Mouse (Mus musculus): ENCODE data around the gene Rorb. TPM values are rescaled to one million over a fixed set of nuclear protein-coding genes. Genes with fewer than 3 reads are reported as not detected.

Gene Rorb
- total RNA-seq (2015) (not detected in 2 replicates), total RNA-seq (2017) (not detected in 2 replicates)

DNA sequence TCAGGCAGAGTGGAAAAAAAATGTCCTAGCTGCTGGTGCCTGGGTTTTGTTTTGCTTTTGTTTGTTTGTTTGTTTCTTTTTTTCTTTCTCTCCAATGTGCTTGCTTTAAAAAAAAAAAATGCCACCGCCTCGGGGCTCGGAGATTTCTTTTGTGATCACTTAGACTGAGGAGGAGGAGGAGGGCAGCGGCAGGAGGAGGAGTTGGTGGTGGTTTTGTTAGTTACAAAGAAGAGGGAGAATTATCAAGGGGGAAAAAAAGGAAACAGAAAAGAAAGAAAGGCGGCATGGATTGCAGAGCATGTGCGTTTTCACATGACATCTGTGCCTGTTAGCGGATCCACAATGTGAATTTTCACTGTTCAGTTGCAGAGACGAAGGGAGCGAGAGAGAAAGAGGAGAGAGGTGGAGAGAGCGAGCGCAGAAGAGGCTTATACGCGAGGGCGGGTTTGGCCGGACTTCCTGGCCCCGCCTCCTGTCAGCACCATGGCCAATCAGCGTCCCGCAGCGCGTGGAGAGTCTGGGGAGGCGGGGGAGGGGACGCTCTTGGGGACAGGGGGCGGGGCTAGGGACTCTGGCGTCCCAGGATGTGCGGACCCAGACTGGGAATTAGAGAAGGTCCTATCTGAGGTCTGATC lies at the start of gene Rorb:
TSS of gene Rorb (minus strand) at position 404 of the 635 bp plus-strand sequence.
- no peak for ATAC-seq (ENCODE audit: poor library complexity, severe bottlenecking)

DNA sequence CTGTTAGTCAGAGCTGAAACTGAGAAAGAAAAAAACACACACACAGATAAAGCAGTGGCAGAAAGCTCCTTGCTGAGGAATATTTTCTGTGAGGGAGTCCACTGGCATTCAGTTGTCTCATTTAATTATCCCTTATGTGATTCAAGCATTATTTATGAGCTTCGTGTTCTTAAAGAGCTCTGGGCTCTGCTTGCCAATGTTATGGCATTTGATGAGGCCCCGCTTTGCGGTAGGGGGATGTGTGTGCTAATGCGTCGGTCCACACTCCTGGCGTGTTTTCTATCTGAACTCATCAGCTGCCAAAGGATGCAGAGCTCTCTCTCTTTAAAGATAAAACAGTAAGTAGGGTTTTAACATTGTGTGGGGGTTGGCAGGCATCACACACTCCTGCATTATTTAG lies 37.9 kb upstream of the Rorb start:
- ATAC-seq (ENCODE audit: poor library complexity, severe bottlenecking), result no peak

DNA sequence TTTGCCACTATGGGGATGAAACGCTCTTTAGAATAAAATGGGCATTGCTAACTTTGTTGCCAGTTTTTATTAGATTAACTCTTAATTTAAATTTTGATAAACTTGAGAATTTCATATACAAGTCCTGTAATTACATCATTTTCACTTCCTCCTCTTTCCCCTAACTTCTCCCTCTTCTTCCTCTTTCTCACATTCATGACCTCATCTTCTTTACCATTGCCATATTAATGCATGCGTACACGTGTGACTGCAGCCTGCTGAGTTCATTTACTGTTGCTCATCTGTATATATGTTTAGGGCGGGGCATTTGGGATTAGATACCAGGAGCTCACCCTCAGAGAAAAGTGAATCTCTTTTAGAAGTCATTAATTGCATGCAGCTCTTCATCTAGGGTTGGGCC lies 33.5 kb upstream of the Rorb start:
- peak; percentile 59; the same call in 1 of the 2 replicates for ATAC-seq (ENCODE audit: poor library complexity, severe bottlenecking)

DNA sequence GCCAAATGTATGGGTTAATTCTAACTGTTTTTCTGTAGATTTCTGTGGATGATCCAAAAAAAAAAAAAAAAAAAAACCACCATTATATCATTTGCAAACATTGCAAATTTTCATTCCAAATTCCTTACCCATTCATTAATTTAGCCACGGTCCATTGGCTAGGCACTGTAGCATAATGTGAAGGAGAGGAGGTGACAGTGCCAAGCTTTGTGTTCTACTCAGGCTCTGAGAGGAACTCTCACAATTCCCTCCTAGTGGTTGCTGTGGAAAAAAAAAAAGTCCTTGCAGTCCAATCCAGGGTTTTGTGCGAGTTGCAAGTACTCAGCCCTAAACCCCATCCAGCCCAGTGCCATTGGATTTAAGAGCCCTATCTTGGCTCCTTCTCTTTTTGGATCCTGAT lies 25.9 kb upstream of the Rorb start:
- ATAC-seq (ENCODE audit: poor library complexity, severe bottlenecking), result no peak

DNA sequence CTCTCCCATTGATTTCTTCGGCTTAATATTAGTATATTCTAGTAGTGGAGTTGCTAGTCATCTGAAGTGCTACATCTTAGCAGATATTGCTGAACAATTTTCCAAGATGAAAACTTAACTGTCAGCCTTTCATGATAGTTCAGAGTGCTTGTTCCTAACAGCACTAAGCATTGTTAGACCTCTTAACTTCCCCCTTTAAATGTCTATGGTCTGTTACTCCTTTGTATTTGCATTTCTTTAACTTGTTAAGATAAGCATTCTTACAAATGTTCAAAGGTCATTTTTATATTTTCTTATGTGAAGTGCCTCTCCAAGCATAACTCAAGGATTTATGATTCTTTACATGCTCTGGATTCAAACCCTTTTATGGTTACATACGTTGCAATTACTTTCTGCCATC lies 24.8 kb upstream of the Rorb start:
- no peak for ATAC-seq (ENCODE audit: poor library complexity, severe bottlenecking)

DNA sequence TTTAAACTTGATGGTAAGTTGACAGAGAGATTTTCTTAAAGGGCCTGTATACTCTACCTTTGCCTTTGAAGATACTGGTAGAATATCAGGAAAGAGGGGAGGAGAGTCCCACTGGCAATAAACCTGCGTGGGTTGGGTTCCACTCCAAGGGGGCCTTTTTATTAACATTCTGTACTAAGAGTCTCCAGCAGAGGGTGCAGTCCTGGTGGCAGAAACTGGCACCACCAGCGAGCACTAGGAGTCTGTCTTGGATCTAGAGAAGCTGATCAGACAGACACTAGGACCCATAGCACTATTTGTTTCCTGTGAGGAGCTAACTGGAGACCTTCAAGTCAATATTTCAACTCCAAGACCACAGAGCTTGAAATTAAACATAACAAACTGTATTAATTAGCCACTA lies 11.3 kb upstream of the Rorb start:
- ATAC-seq (ENCODE audit: poor library complexity, severe bottlenecking), result no peak

DNA sequence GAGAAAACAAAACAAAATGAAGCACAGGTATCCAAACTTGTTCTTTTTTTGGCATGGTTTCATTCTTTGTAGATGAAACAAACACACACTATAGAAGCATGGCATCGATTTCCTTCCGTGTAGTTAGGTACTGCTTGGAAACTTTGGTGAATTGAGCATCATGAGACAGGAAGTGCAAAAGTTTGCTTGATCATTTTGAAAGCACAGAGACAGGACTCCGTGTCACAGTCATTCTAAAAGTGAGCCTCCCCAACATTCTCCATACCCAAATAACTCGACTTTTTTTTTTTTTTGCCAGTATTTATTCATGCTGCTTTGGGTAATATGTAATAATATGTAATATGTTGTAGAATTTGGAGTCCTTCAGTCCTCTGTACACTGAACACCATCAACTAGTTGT lies 1.2 kb upstream of the Rorb start:
- no peak for ATAC-seq (ENCODE audit: poor library complexity, severe bottlenecking)

DNA sequence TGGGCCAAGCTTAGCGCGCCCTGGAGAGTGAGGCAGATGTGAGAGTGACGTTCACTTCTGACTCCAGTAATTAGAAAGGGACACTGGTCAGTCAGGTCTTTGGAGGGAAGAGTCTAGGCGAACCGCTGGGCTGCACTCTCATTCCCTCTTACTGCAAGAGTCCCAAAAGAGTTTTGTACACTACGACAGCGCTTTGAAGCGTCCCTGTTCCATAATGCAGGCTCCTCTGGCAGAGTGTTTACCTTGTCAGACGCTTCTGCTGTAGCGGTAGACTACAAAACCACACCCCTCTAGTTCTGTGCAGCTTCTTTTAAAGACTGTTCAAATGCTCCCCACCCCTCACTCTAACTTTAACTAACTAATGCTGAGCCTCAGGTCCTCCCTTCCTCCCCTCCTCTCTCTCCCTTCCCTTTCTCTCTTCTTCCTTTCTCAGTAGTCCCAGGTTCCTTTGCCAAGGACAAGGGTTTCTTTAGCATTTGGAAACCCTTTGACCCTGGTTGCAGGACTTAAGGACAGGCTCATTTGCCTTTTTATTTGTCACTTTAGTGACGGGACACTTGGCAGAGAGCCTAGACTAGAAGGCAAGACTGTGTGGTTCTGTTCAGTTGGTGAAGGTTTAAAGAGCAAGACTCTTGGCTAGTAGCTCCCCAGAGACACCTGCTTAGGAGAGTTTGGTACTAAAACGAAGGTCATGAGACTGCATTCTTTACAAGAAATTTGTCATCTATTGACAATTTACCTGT lies 603 bp upstream of the Rorb start:
- ATAC-seq (ENCODE audit: poor library complexity, severe bottlenecking), result no peak

DNA sequence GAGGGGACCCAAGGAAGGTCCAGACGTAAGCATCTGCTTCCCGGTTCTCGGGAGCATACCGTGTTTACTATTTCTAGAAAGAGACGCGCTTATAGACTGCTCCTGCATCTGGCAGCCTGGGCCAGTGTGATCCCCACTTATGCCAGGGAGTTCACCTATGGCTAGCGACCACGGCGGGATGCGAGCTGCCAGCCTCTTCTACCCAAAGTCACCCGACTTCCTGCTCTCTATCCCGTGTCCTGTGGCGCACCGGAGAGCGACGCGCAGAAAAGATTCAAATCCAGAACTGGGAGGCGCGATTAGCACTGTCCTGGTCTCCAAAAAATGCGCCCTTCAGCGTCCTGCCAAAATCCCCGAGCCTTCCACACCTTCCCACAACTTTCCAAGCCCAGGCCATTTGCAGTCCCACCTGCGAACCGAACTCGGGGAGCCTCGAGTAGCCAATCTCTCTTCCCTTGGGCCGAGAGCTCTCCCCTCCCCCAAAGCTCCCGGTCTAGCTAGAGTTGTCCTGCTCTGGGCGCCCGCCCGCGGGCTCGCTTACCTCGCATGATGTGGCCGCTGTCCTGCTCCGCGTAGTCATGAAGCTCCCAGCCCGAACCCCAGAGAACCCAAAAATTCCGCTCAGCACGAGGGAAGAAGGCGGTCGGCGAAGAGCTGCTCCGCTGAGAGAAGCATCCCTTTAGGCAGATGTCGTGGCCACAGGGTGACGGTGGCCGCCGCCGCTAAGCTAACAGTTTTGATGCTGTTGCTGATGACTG lies 806 bp downstream of the Rorb start:
- ATAC-seq (ENCODE audit: poor library complexity, severe bottlenecking), result no peak

DNA sequence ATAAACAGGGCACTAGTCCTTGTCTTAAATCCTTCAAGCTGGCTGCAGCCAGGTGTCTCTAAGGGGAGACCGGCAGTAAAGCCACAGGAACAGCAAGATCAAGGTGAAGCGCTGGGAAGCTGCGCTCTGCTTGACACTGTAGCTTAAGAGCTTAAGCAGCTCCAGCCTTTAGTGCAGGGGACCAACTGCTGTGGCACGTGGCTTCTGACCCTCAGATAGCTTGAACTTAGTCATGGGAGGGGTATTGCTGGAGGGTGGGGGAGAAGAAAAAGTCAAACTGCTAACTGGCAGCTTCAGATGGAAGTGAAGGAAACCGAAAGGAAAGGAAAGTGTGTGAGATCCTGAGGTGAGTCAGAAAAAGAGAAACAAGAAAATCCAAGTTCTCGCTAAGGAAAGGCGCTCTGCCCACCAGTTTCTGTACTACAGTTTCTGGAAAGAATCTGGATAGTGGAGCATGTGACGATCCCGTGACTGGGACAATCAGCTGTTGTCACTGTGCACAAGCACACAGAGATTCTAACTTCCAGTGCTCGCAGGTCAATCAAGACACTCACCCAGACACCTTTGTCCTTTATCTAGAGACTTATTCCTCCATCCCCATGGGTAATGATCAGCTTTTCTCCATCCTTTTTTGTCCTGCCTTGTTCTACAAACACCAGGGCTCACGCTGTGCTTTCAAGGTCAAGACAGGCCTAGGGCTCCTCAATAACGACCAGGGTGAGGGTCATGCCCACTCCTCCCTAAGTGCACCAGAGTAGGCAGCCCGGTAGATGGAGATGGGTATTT lies 2.2 kb downstream of the Rorb start:
- no peak for ATAC-seq (ENCODE audit: poor library complexity, severe bottlenecking)

DNA sequence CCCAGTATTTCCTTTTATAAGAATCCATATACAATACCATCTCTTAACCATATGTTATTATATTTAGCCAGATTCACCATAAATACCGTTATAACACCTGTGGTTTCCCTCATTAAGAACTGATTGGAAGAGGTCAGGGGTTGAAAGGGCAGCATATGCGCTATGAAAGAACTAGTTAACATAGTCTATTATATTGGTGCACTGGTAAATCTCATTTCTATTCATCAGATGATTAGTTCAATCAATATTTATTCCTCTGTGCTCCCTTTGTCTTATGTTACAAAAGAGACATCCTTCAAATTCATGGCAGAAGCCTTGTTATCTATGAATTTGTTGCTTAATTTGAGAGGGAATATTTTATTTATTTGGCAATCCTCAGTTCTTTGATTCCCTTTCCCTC lies 6.4 kb downstream of the Rorb start:
- ATAC-seq (ENCODE audit: poor library complexity, severe bottlenecking), result no peak

DNA sequence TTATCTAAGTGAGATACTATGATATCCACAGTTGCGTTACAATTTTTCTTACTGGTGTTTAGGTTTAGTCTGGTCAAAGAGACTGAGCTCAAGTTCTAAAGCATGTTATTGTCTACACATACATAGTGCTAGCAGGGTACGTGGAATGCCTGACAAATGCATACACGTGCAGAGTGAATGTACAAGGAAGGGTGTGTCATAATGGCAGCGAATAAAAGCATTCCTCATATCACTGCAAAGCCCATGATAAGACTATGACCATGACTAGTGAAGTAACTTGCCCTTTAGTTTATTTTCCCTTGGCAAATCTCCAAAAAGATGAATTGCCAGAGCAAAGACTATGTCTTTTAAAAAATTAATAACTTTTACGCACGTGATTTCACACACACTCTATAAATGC lies 13.8 kb downstream of the Rorb start:
- ATAC-seq (ENCODE audit: poor library complexity, severe bottlenecking), result no peak

DNA sequence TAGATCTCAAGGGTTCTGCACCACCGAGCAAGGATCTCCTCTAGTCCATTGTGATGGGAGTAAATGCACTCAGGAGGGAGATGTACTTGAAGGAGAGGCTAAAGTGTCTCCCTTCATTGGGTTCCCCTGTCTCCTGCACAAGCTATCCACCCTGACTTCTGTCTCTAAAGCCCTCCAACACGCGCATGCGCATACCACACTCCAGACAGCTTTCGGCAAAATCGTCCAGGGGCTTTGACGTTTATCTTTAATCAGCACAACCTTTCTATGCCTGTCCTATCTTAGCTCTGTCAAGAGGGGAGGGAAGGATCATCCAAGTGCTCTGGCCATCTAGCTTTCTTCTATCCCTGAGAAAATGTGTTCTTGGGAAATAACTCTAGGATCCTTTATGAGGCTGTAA lies 21.6 kb downstream of the Rorb start:
- no peak for ATAC-seq (ENCODE audit: poor library complexity, severe bottlenecking)

DNA sequence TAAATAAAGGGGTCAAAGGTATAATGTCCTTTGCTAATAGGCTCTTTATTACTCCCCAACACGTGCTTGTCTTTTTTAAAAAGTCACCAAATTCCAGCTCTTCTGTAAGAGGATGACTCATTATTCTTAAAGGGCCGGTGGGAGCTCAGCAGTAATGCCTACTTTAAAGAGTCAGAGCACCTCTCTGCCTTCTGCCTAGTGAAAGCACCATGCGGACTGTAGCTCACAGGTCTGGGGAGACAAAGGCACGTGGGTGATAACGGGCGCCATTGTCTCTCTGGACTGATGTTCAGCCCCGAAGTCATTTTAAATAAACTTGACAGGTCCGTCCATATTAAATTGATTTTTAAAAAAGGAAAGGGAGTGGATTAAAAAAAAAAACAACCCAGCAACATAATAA lies 33.1 kb downstream of the Rorb start:
- no peak for ATAC-seq (ENCODE audit: poor library complexity, severe bottlenecking)

DNA sequence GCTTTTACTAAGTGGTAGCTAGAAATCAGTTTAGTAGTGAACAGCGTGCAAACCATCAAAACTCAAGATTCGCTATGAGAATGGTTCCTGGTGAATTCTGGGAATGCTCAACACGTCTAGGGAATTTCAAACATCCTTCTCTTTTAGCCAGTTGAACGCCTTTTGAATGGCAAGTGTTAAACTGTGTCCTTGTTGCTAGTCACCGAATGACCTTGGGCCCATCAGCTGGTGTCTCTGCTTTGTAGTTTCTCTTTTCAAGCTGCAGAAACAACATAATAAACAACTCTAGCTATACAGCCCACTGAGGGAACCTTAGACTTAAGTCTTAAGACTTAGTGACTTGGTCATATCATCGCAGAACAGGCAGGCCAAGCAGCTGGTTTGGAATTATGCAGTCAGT lies 36.2 kb downstream of the Rorb start:
- no peak for ATAC-seq (ENCODE audit: poor library complexity, severe bottlenecking)

DNA sequence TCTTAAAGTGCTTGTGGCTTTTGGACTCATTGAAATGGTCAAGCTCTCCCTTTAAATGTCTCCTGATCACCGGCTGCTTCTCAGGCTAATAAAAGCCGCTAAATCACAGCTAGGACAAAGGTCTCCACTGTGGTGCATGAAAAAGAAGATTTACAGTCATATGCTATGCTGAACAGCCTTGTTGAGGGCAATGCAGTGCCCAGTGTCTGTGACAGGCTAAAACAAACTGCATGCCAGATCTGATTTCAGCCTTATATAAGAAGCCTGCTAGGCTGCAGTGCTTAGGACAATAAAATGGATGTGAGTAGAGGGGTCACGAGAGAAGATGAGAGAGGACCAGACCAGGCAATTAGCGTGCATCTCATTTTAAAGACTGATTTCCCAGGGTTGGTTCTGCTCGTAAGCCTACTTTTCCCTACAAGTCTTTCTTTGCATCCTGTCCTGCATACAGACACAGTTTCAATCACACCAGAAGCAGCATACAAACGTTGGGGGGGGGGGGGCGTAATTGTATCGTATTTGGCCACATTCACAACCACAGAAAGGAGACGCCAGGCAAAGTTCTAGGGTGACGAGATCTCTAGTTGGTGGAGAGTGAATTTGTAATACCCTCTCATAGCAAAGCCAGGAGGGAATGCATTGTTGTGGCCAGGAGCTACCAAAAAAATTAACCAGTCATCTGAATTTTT lies 52.1 kb downstream of the Rorb start:
- ATAC-seq (ENCODE audit: poor library complexity, severe bottlenecking), result no peak

DNA sequence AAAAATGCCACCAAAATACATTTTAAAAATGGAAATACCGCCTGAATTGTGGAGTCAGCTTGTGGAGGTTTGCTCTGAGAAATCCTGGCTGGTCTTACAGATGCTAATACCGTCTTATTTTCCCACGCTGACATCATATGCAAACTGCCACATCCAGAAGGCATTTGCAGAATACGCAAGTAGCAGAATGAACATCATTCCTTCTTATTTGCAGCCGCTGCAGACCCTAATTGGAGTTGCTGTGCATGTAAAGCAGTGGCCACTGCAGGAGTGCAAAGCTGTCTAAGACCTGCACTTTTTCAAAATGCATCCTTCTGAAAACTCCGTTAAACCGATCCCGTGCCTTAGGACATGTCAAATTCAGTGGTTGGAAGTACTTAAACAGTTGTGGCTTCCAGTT lies 52.8 kb downstream of the Rorb start:
- no peak for ATAC-seq (ENCODE audit: poor library complexity, severe bottlenecking)

DNA sequence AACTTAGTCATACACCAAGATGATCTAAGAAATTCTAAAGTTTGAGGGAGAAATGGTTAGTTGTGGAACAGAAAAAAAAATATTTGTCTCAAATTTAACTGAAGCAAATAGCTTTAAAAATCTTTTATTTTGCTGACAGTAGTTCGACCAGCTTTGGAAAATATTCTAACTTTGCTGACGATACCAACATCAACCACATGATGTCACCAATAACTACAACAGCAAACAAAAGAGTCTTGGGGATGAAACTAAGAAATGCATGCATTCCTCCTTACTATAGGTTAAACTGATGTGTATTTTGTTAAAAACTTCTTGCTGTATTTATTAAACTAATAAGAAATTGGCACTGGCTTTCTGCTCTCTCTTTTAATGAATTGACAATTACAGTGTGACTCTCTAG lies 67.9 kb downstream of the Rorb start:
- ATAC-seq (ENCODE audit: poor library complexity, severe bottlenecking), result no peak

DNA sequence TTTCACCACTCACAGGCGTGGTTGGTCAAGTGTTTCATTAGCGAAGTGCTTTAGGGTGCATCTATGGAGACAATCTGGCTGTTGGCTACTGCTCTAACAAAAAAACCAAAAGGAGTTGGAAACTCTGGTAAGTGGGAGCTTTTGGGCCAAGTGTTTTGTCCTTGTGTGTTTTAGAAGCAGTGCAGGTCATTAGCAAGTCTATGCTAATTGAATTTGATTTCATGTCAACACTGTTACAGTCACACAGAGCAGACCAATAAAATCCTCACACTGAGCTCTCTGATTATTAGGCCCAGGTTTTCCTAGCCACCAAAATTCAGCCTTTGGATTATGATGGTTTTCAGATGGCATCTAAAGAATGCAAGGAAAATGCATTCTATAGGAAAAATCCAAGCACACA lies 70.2 kb downstream of the Rorb start:
- no peak for ATAC-seq (ENCODE audit: poor library complexity, severe bottlenecking)

DNA sequence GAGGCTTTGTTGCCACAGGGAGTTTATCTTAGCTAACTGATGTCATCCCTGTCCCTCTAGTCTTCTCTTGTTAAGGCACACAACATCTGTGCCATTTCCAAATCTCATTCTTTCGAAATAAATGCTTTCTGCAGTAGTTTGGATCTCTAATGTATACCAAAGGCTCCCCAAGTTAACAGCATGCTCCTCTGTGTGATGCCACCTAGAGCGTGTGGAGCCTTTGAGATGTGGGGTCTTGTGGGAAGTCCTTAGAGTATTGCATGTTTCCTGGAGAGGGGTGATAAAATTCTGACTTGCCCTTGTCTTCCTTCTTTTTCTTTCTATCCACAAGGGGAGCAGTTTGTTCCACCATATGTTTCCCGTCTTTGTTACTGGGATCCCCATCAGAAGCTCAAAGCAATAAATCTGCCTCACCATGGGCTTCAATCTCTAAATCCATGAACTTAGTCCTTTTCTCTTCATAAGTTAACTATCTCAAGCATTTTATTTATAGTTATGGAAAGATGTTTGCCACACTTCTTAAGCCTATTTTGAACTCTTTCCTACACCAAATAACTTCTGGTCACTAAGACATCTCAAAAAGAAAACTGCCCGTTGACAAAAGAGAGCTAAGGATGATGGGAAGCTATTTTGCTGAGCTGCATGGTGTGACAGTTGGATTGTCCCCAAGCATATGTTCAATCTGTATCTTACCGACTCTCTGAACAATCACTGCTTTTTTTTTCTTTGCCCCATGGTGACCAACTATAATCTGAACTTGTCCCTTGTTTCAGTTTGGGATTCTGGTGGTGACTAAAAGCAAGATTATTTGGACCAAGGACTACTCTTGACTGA lies 76.3 kb downstream of the Rorb start:
- no peak for ATAC-seq (ENCODE audit: poor library complexity, severe bottlenecking)

Measured in megakaryocyte, adult 5-6 weeks (primary cell).